Mouse (Mus musculus) ES-Bruce4 (cell line): ENCODE results near the gene Ice2. TPM values are rescaled to one million over a fixed set of nuclear protein-coding genes. Genes with fewer than 3 reads are reported as not detected.

Source experiments
- H3K27ac ChIP-seq: 2 replicates; pipeline ENCODE4 v1.5.1; 2012; ENCODE audit warnings: low read length, inconsistent platforms; ENCODE audit not compliant: insufficient read depth
- H3K27me3 ChIP-seq: 2 replicates; pipeline ENCODE4 v1.6.1; 2012; ENCODE audit warnings: mild to moderate bottlenecking, low read length, inconsistent platforms; ENCODE audit not compliant: control insufficient read depth, poor library complexity, insufficient read depth, severe bottlenecking
- H3K36me3 ChIP-seq: 2 replicates; pipeline ENCODE4 v1.6.1; 2012; ENCODE audit warnings: inconsistent platforms, mild to moderate bottlenecking, low read length, moderate library complexity; ENCODE audit not compliant: control insufficient read depth, poor library complexity, insufficient read depth, severe bottlenecking
- H3K4me1 ChIP-seq: one replicate; pipeline ENCODE4 v1.8.1; 2011; ENCODE audit warnings: low read length; ENCODE audit not compliant: control insufficient read depth, insufficient read depth
- H3K4me3 ChIP-seq: 2 replicates; pipeline ENCODE4 v1.5.1; 2011; ENCODE audit warnings: low read depth, mild to moderate bottlenecking, low read length
- H3K9ac ChIP-seq: 2 replicates; pipeline ENCODE4 v1.6.1; 2012; ENCODE audit warnings: low read depth, mild to moderate bottlenecking, inconsistent platforms; ENCODE audit not compliant: poor library complexity, severe bottlenecking
- H3K9me3 ChIP-seq: replicated peaks from 2 replicates; pipeline ENCODE4 v1.6.1; 2012; ENCODE audit warnings: mild to moderate bottlenecking, low read length, inconsistent platforms; ENCODE audit not compliant: control insufficient read depth, poor library complexity, insufficient read depth, severe bottlenecking
- CTCF ChIP-seq: IDR thresholded peaks from one replicate; pipeline ENCODE4 v1.8.1; 2011; ENCODE audit warnings: low read depth, low read length
- EP300 ChIP-seq: IDR thresholded peaks from 2 replicates; pipeline ENCODE4 v1.6.1; 2011; ENCODE audit warnings: low read depth, low read length; ENCODE audit not compliant: insufficient read depth
- POLR2A ChIP-seq: IDR thresholded peaks from one replicate; pipeline ENCODE4 v1.8.1; 2011; ENCODE audit warnings: low read length; ENCODE audit not compliant: insufficient read depth
- polyA plus RNA-seq: library from polyadenylated mRNA; stranded (reverse); fragments of >200 nt; gene quantifications from 2 replicates; pipeline ENCODE4 v1.2.4, GENCODE M21; 2011; ENCODE audit warnings: low read depth; ENCODE audit not compliant: missing spikeins, insufficient read depth, insufficient read length

The Ice2 gene
- polyA plus RNA-seq, 1 experiment: 25.7 TPM

- Histone ChIP-seq H3K4me1 (no peaks in the 10 kb centered on the region), H3K9ac (no peak overlapping the region), H3K27me3 (no peaks in the 10 kb centered on the region), H3K27ac (no peak overlapping the region), H3K9me3 (peaks cover 16% of the 10 kb centered on the region; the same call in 1 of the 2 replicates), H3K4me3 (no peak overlapping the region), H3K36me3 (no peaks in the 10 kb centered on the region)
- no peak for TF ChIP-seq CTCF
- TF ChIP-seq POLR2A: no peak
- no peak for TF ChIP-seq EP300
These were observed 60.3 kb downstream of the Ice2 start for GRCm38 (mm10) chr9:69457747-69458625.

GRCm38 (mm10) chr9:69458982-69459381 lies 61.3 kb downstream of the Ice2 start:
- Histone ChIP-seq H3K9me3 (peaks cover 16% of the 10 kb centered on the region; the same call in 1 of the 2 replicates), H3K27ac (no peak overlapping the region), H3K27me3 (no peaks in the 10 kb centered on the region), H3K9ac (no peak overlapping the region), H3K4me1 (no peaks in the 10 kb centered on the region), H3K4me3 (no peak overlapping the region), H3K36me3 (no peaks in the 10 kb centered on the region)
- TF ChIP-seq POLR2A (no peak), CTCF (no peak), EP300 (no peak)

GRCm38 (mm10) chr9:69459876-69460275 lies 62.2 kb downstream of the Ice2 start:
- Histone ChIP-seq H3K9me3 (peaks cover 16% of the 10 kb centered on the region; the same call in 1 of the 2 replicates), H3K27me3 (no peaks in the 10 kb centered on the region), H3K4me1 (no peaks in the 10 kb centered on the region), H3K4me3 (no peak overlapping the region), H3K9ac (no peak overlapping the region), H3K36me3 (no peaks in the 10 kb centered on the region), H3K27ac (no peak overlapping the region)
- TF ChIP-seq POLR2A (no peak), EP300 (no peak), CTCF (no peak)

GRCm38 (mm10) chr9:69463046-69463445 lies 65.3 kb downstream of the Ice2 start:
- Histone ChIP-seq H3K9ac (no peak overlapping the region), H3K4me3 (no peak overlapping the region), H3K36me3 (no peaks in the 10 kb centered on the region), H3K4me1 (peaks cover 2% of the 10 kb centered on the region), H3K27me3 (no peaks in the 10 kb centered on the region), H3K9me3 (peaks cover 16% of the 10 kb centered on the region; the same call in 1 of the 2 replicates), H3K27ac (no peak overlapping the region)
- TF ChIP-seq CTCF (no peak), EP300 (no peak), POLR2A (no peak)

- peaks cover 3% of the 10 kb centered on the region for H3K4me1 ChIP-seq
- TF ChIP-seq POLR2A (no peak), EP300 (no peak), CTCF (no peak)
- H3K36me3 ChIP-seq: no peaks in the 10 kb centered on the region
- no peak overlapping the region for H3K4me3 ChIP-seq
- H3K27ac ChIP-seq: no peak overlapping the region
- H3K9me3 ChIP-seq: 0 out of 2 replicates have a peak, but pooled peaks cover 4% of the 10 kb centered on the region
- no peaks in the 10 kb centered on the region for H3K27me3 ChIP-seq
- no peak overlapping the region for H3K9ac ChIP-seq
These were observed 66.5 kb downstream of the Ice2 start for GRCm38 (mm10) chr9:69464109-69464756.
